Mouse (Mus musculus) erythroblast, embryonic 14.5 days (primary cell): Measurements from ENCODE around the gene Ppp1r9a.

ENCODE experiments used
- GATA1 ChIP-seq: IDR thresholded peaks from 2 replicates; pipeline ENCODE4 v1.6.1; 2012; ENCODE audit warnings: low read length, inconsistent platforms, mixed read lengths
- TAL1 ChIP-seq: IDR thresholded peaks from 3 replicates; pipeline ENCODE4 v1.6.1; 2012; ENCODE audit warnings: low read length, inconsistent platforms, mixed read lengths

DNA sequence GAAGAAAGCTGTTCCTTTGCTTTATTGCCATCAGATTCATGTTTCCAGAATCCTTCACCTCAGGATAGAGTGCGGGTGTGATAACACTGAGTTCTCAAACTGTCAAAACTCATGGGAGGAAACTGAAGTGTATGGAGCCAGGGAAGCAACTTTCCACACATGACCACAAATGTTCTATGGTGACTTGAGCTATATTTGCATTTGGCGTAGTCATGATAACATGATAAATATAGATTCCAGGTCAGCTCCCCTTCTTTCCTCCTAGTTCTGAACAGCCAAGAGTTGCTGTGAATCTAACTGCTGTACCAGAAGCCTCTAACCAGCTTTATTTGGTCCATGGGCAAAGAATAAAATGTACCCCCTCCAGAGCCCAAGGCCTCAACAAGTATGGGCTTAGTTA lies 249.5 kb downstream of the Ppp1r9a start:
- TF ChIP-seq GATA1 (no peak), TAL1 (no peak)
